Mouse (Mus musculus): ENCODE results near the gene Acot10.
"Not testable (repeated sequence)": the region's sequence is repeated elsewhere in the genome, so short reads cannot be mapped to it uniquely, and the experiment has no call there.

The Acot10 gene

GRCm38 (mm10) chr15:20666650-20667049 lies at the start of gene Acot10:
Gene Acot10 (minus strand): TSS chr15:20666750.
- no peak for DNase-seq

- DNase-seq, result no peak
Measured at GRCm38 (mm10) chr15:20711859-20712258, 45.3 kb upstream of the Acot10 start.

GRCm38 (mm10) chr15:20696229-20696628 lies 29.7 kb upstream of the Acot10 start:
- no peak for DNase-seq

- DNase-seq, result no peak
Measured at GRCm38 (mm10) chr15:20684200-20684599, 17.6 kb upstream of the Acot10 start.

- DNase-seq, result no peak
Measured at GRCm38 (mm10) chr15:20682719-20683118, 16.2 kb upstream of the Acot10 start.

GRCm38 (mm10) chr15:20669507-20669906 lies 3.0 kb upstream of the Acot10 start:
- not testable (repeated sequence) for DNase-seq

- DNase-seq, result no peak
Measured at GRCm38 (mm10) chr15:20667989-20668388, 1.4 kb upstream of the Acot10 start.

GRCm38 (mm10) chr15:20667350-20667749 lies 800 bp upstream of the Acot10 start:
- DNase-seq, result no peak

- no peak for DNase-seq
Measured at GRCm38 (mm10) chr15:20660221-20660620, 6.3 kb downstream of the Acot10 start.

GRCm38 (mm10) chr15:20642905-20643414 lies 23.6 kb downstream of the Acot10 start:
- no peak for DNase-seq

- no peak for DNase-seq
Measured at GRCm38 (mm10) chr15:20639155-20639554, 27.4 kb downstream of the Acot10 start.

- no peak for DNase-seq
Measured at GRCm38 (mm10) chr15:20634593-20634992, 32.0 kb downstream of the Acot10 start.

Measured in lung, adult 18-20 months (tissue).